Mouse (Mus musculus) embryonic fibroblast, embryonic 13.5 days (primary cell): Measurements from ENCODE around the gene Nhlh1.

Source experiments
- CTCF ChIP-seq: IDR thresholded peaks from 2 replicates; pipeline ENCODE4 v1.5.1; 2011; ENCODE audit warnings: mild to moderate bottlenecking, control low read depth, low read length, moderate library complexity, borderline replicate concordance; ENCODE audit not compliant: insufficient read depth
- POLR2A ChIP-seq: IDR thresholded peaks from 2 replicates; pipeline ENCODE4 v1.6.1; 2011; ENCODE audit warnings: low read depth, mild to moderate bottlenecking, control low read depth, low read length, moderate library complexity

DNA sequence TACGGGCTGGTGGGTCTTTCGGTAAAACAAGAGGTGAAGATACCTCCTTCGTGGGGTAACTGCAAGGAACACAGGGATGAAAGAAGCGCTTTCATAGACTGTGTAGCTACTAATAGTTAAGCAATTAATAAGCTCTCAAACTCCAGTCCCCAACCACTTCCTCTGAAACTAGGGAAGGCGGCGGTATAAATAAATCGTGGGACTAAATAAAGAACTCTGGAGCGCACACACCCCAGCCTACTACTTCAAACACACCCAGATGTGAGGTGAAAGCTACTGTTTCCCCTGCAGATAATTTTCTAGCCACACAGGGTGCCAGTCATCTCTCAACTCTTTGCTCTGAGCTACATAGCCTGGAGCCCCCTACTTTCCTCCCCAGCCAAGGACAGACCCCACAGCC is 41.3 kb downstream of the Nhlh1 start:
- TF ChIP-seq CTCF (no peak), POLR2A (no peak)
